In the genomic region with DNA sequence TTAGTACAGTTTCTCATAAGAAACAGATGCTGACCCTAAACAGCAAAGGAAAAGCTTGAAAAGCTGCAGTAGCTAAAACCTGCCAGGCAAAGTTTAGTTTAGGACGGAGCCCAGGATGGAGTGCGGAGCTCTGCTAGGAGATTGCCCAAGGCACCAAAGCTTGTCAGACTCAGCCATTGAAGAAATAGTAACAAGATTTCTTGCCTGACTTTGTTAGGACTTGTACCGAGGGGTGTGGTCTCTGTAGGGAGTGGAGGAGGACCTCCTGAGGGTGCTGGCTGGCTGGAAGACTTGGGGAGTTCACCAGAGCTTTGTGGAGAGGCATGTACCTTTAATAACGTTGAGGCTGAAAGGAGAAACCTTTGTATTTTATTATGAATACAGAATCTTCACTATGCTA, we compare ENCODE assay signal across 13 mouse cellular contexts. TPM values are rescaled to one million over a fixed set of nuclear protein-coding genes. Genes with fewer than 3 reads are reported as not detected.
DNase-seq lines count a peak whose midpoint lies in the region; ATAC-seq and TF ChIP-seq lines count a peak whose summit lies in the region.
"Had no signal": no experiment of that assay in that cellular context is flagged by ENCODE, and none has a peak within 500 bp of the region (broad histone marks: within the 10 kb centered on the region; RNA-seq: fewer than 3 reads in every experiment).

No protein-coding gene starts in this region.

- TF ChIP-seq CTCF in left cerebral cortex, adult 2 months (IDR thresholded peaks at IDR 0.05), result no peak

- intact Hi-C loops in left cerebral cortex, adult 2 months (cut with DNase I), result no loop called here

- no peak for ATAC-seq in forebrain, embryonic 16.5 days
- ATAC-seq in forebrain, embryonic 15.5 days (replicated peaks), result no peak
- no peak for ATAC-seq in embryonic facial prominence, embryonic 12.5 days (ENCODE audit: insufficient number of reproducible peaks, insufficient read depth, low FRiP score, low TSS enrichment)
- ATAC-seq in midbrain, embryonic 14.5 days (ENCODE audit: low FRiP score, low TSS enrichment), result no peak
- no peak for ATAC-seq in activated CD4-positive, CD25-positive, alpha-beta regulatory T cell, adult 4 months
- no peak for ATAC-seq in liver, embryonic 12.5 days

- H3K27me3 ChIP-seq in forebrain, embryonic 16.5 days (replicated peaks; ENCODE audit: control insufficient read depth, insufficient read depth, low read length), result no peaks in the 10 kb centered on the region
- no peaks in the 10 kb centered on the region for H3K27me3 ChIP-seq in forebrain, embryonic 15.5 days
- no peaks in the 10 kb centered on the region for H3K27me3 ChIP-seq in embryonic facial prominence, embryonic 12.5 days
- no peaks in the 10 kb centered on the region for H3K27me3 ChIP-seq in midbrain, embryonic 14.5 days (ENCODE audit: control insufficient read depth, insufficient read depth, low read length)
- no peaks in the 10 kb centered on the region for H3K27me3 ChIP-seq in liver, embryonic 12.5 days (replicated peaks)
- H3K27me3 ChIP-seq: liver, embryonic 15.5 days had no signal

- H3K4me1 ChIP-seq in forebrain, embryonic 16.5 days (replicated peaks; ENCODE audit: control insufficient read depth, insufficient read depth, low read length), result peaks cover 37% of the 10 kb centered on the region
- peaks cover 68% of the 10 kb centered on the region for H3K4me1 ChIP-seq in forebrain, embryonic 15.5 days
- peaks cover 27% of the 10 kb centered on the region for H3K4me1 ChIP-seq in embryonic facial prominence, embryonic 12.5 days
- H3K4me1 ChIP-seq in midbrain, embryonic 14.5 days (ENCODE audit: control insufficient read depth, insufficient read depth, low read length), result peaks cover 41% of the 10 kb centered on the region
- H3K4me1 ChIP-seq in liver, embryonic 12.5 days, result peaks cover 35% of the 10 kb centered on the region

- no peak overlapping the region for H3K9ac ChIP-seq in forebrain, embryonic 16.5 days (replicated peaks; ENCODE audit: low read depth, low read length)
- no peak overlapping the region for H3K9ac ChIP-seq in forebrain, embryonic 15.5 days (replicated peaks)
- H3K9ac ChIP-seq in embryonic facial prominence, embryonic 12.5 days, result no peak overlapping the region
- peak overlapping the region; percentile 16; the same call in 1 of the 2 replicates for H3K9ac ChIP-seq in midbrain, embryonic 14.5 days (replicated peaks; ENCODE audit: low read length)
- no peak overlapping the region for H3K9ac ChIP-seq in liver, embryonic 12.5 days
- H3K9ac ChIP-seq: liver, embryonic 15.5 days had no signal

- no peak overlapping the region for H3K27ac ChIP-seq in forebrain, embryonic 16.5 days (ENCODE audit: low read length)
- no peak overlapping the region for H3K27ac ChIP-seq in forebrain, embryonic 15.5 days (replicated peaks)
- no peak overlapping the region for H3K27ac ChIP-seq in embryonic facial prominence, embryonic 12.5 days
- no peak overlapping the region for H3K27ac ChIP-seq in midbrain, embryonic 14.5 days (replicated peaks; ENCODE audit: low read depth, low read length)
- H3K27ac ChIP-seq in left cerebral cortex, adult 2 months, result no peak overlapping the region
- H3K27ac ChIP-seq in liver, embryonic 12.5 days, result no peak overlapping the region
- H3K27ac ChIP-seq: liver, embryonic 15.5 days; macrophage had no signal

- DNase-seq in 416B (ENCODE audit: low read depth), result peak; percentile 8
- DNase-seq in midbrain, embryonic 14.5 days, result no peak
- DNase-seq in left cerebral cortex, adult 2 months (ENCODE audit: extremely low spot score in 1 of 2, low spot score in 2 of 2), result no peak
- DNase-seq: adrenal gland, postnatal 25 days; heart, adult 11 months; heart, postnatal 14 days had no signal

- H3K9me3 ChIP-seq in forebrain, embryonic 16.5 days (ENCODE audit: control insufficient read depth, low read length), result no peaks in the 10 kb centered on the region
- H3K9me3 ChIP-seq in forebrain, embryonic 15.5 days, result no peaks in the 10 kb centered on the region
- H3K9me3 ChIP-seq in embryonic facial prominence, embryonic 12.5 days, result no peaks in the 10 kb centered on the region
- H3K9me3 ChIP-seq in midbrain, embryonic 14.5 days (ENCODE audit: control insufficient read depth, low read length), result no peaks in the 10 kb centered on the region
- H3K9me3 ChIP-seq in liver, embryonic 12.5 days (replicated peaks), result no peaks in the 10 kb centered on the region
- H3K9me3 ChIP-seq: liver, embryonic 15.5 days had no signal

- no peak overlapping the region for H3K4me3 ChIP-seq in forebrain, embryonic 16.5 days (replicated peaks; ENCODE audit: low read length)
- no peak overlapping the region for H3K4me3 ChIP-seq in forebrain, embryonic 15.5 days
- H3K4me3 ChIP-seq in embryonic facial prominence, embryonic 12.5 days, result no peak overlapping the region
- H3K4me3 ChIP-seq in midbrain, embryonic 14.5 days (replicated peaks; ENCODE audit: low read depth, low read length), result 0 out of 2 replicates have a peak overlapping the region, but pooled peaks have one; percentile 1
- H3K4me3 ChIP-seq in left cerebral cortex, adult 2 months, result no peak overlapping the region
- H3K4me3 ChIP-seq in liver, embryonic 12.5 days, result no peak overlapping the region
- H3K4me3 ChIP-seq: liver, embryonic 15.5 days had no signal

- 58% methylated on average over 4 of the region's 4 CpGs for WGBS in forebrain, embryonic 16.5 days
- 60% methylated on average over 4 of the region's 4 CpGs for WGBS in forebrain, embryonic 15.5 days
- WGBS in embryonic facial prominence, embryonic 12.5 days, result 48% methylated on average over 4 of the region's 4 CpGs
- WGBS in midbrain, embryonic 14.5 days, result 63% methylated on average over 4 of the region's 4 CpGs
- 71% methylated on average over 4 of the region's 4 CpGs for whole genome bisulfite sequencing in liver, embryonic 12.5 days (ENCODE audit: insufficient replicate concordance)

- peaks cover 11% of the 10 kb centered on the region for H3K36me3 ChIP-seq in forebrain, embryonic 16.5 days (ENCODE audit: control insufficient read depth, insufficient read depth)
- H3K36me3 ChIP-seq in forebrain, embryonic 15.5 days, result peaks cover 23% of the 10 kb centered on the region
- peaks cover 9% of the 10 kb centered on the region for H3K36me3 ChIP-seq in embryonic facial prominence, embryonic 12.5 days
- peaks cover 31% of the 10 kb centered on the region for H3K36me3 ChIP-seq in midbrain, embryonic 14.5 days (ENCODE audit: control insufficient read depth, insufficient read depth, low read length)
- H3K36me3 ChIP-seq in liver, embryonic 12.5 days, result peaks cover 16% of the 10 kb centered on the region

- H3K4me2 ChIP-seq in forebrain, embryonic 16.5 days (ENCODE audit: low read length), result peak overlapping the region; percentile 28
- no peak overlapping the region for H3K4me2 ChIP-seq in forebrain, embryonic 15.5 days (replicated peaks)
- H3K4me2 ChIP-seq in embryonic facial prominence, embryonic 12.5 days (replicated peaks), result 0 out of 2 replicates have a peak overlapping the region, but pooled peaks have one; percentile 3
- peak overlapping the region; percentile 30 for H3K4me2 ChIP-seq in midbrain, embryonic 14.5 days (ENCODE audit: low read length)
- H3K4me2 ChIP-seq in liver, embryonic 12.5 days, result no peak overlapping the region

RNA-seq across cellular contexts. Expression of a gene that starts 5.5 kb away (rescaled TPM):
- polyA plus RNA-seq in forebrain, embryonic 16.5 days (2015; fragmentation: Nextera tagmentation; extraction: Ambion mirVana), result 461 and 470 TPM in 2 replicates
- polyA plus RNA-seq in forebrain, embryonic 15.5 days (2015; fragmentation: Nextera tagmentation; extraction: Ambion mirVana), result 367 and 395 TPM in 2 replicates
- polyA plus RNA-seq in embryonic facial prominence, embryonic 12.5 days (2016; fragmentation: Nextera tagmentation; extraction: Ambion mirVana), result 197 and 223 TPM in 2 replicates
- 432 and 511 TPM in 2 replicates for polyA plus RNA-seq in midbrain, embryonic 14.5 days (2014; fragmentation: Nextera tagmentation; extraction: Ambion mirVana)
- total RNA-seq in left cerebral cortex, adult 2 months (2021), result 100 to 1,000 TPM; 234 to 239 TPM
- 10 to 100 TPM; 51.0 to 58.3 TPM for polyA plus RNA-seq in activated CD4-positive, CD25-positive, alpha-beta regulatory T cell, adult 4 months (2017; shearing (Covaris generic))
- 105 and 111 TPM in 2 replicates for polyA plus RNA-seq in liver, embryonic 12.5 days (2016; fragmentation: Nextera tagmentation; extraction: Ambion mirVana)

Comparison
In these comparisons a context has a peak if more than half of its experiments do, and no peak if none do; other contexts are left out.
1. H3K4me2 ChIP-seq: peak in forebrain, embryonic 16.5 days (single experiment), embryonic facial prominence, embryonic 12.5 days (single experiment) and midbrain, embryonic 14.5 days (single experiment); none in forebrain, embryonic 15.5 days (single experiment) and liver, embryonic 12.5 days (single experiment).